Mouse (Mus musculus): ENCODE measurements around the gene Pmepa1. TPM values are rescaled to one million over a fixed set of nuclear protein-coding genes. Genes with fewer than 3 reads are reported as not detected.

Gene Pmepa1
- polyA plus RNA-seq, 1 experiment from 2014 or later = 3.3 TPM

DNA sequence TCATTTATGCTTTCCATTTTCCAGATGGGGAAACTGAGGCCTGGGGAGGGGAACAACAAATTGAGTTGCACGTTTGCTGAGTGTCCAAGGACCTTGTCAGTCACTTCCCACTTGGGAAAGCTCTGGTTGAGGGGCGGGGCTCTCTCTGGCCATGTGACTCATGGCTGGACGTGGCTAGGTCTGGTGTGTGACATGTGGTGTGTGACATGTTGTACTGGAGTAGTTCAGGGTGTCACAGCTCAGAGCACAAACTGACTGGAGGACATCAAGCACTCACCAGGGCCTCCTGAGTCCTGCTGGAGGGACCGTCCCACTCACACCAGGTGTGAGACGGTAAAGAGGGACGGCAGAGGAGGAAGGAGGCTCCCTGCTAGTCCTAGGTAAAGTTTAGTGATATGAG lies 91.1 kb downstream of the Pmepa1 start:
- Histone ChIP-seq H3K9ac (ENCODE audit: low read length) (no peak overlapping the region), H3K9me3 (ENCODE audit: control insufficient read depth, low read length) (no peaks in the 10 kb centered on the region), H3K27ac (ENCODE audit: low read depth, low read length) (no peak overlapping the region), H3K27me3 (ENCODE audit: control insufficient read depth, insufficient read depth, low read length) (no peaks in the 10 kb centered on the region), H3K4me2 (ENCODE audit: low read depth, low read length, severe bottlenecking) (no peak overlapping the region), H3K36me3 (ENCODE audit: control insufficient read depth, insufficient read depth, low read length) (no peaks in the 10 kb centered on the region), H3K4me3 (ENCODE audit: low read depth, low read length) (no peak overlapping the region), H3K4me1 (replicated peaks; ENCODE audit: control insufficient read depth, insufficient read depth, low read length) (no peaks in the 10 kb centered on the region)
- WGBS = 74% methylated on average over 6 of the region's 6 CpGs
- peak; percentile 46 for DNase-seq (ENCODE audit: low spot score)
- ATAC-seq (replicated peaks; ENCODE audit: low FRiP score) = no peak

DNA sequence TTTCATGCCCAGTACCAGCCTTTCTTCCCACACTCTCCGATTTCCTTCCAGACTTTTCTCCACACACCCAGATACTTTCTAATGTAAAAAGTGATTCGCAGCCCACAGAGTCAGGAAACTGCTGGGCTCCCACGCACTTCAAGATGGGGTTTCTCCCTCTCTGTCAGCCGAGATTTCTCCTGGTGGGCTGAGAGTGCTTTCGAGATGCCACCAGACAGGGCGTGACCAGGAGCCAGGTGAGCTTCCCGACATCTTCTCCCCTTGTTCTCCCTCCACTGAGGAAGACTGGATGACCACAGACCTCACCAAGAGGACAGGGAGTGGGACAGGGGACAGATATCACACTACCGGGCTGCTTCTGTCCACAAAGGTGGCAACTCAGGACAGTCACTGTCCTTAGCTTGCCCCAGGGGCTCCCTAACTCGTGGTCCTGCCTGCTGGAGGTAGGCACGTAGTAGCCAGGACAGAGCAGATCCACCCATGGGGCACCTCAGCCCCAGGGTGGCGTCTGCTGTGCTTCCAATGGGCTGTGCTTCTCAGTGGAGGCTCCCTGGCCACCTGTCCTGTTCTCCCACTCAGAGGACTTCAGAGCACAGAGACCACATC lies 91.8 kb downstream of the Pmepa1 start:
- Histone ChIP-seq H3K9me3 (ENCODE audit: control insufficient read depth, low read length) (no peaks in the 10 kb centered on the region), H3K36me3 (ENCODE audit: control insufficient read depth, insufficient read depth, low read length) (no peaks in the 10 kb centered on the region), H3K4me2 (ENCODE audit: low read depth, low read length, severe bottlenecking) (no peak overlapping the region), H3K9ac (ENCODE audit: low read length) (no peak overlapping the region), H3K4me3 (ENCODE audit: low read depth, low read length) (no peak overlapping the region), H3K27ac (ENCODE audit: low read depth, low read length) (no peak overlapping the region), H3K27me3 (ENCODE audit: control insufficient read depth, insufficient read depth, low read length) (no peaks in the 10 kb centered on the region), H3K4me1 (replicated peaks; ENCODE audit: control insufficient read depth, insufficient read depth, low read length) (no peaks in the 10 kb centered on the region)
- ATAC-seq (replicated peaks; ENCODE audit: low FRiP score) (no peak), DNase-seq (ENCODE audit: low spot score) (peak; percentile 54)
- WGBS = 66% methylated on average over 11 of the region's 11 CpGs

DNA sequence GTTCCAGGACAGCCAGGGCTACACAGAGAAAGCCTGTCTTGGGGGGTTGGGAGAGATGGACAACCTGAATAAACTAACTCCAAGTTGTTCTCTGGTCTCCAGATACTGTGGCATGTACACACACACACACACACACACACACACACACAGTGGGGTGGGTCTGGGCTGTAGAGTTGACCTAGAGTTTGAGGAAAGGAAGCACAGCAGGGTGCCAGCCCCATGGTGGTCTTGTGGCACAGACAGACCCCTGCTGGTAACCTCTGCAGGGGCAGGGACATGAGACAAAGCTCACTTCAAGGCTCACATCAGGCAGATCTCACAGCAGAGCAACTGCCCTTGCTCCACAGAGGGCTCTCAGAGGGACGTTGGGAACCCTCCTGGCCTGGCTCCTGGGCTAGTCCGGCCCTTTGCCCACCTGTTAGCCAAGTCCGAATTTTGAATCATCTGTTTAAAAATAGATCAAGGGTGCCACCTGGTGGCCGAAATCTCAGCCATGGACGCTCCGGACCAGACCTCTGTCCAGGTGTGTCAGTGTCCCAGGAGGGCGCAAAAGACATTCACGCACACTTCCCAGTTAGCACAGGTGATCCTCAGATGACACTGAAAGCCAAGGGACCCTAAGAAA lies 92.4 kb downstream of the Pmepa1 start:
- H3K4me1 ChIP-seq (replicated peaks; ENCODE audit: control insufficient read depth, insufficient read depth, low read length) = no peaks in the 10 kb centered on the region
- no peak overlapping the region for H3K27ac ChIP-seq (ENCODE audit: low read depth, low read length)
- no peaks in the 10 kb centered on the region for H3K9me3 ChIP-seq (ENCODE audit: control insufficient read depth, low read length)
- no peak overlapping the region for H3K4me2 ChIP-seq (ENCODE audit: low read depth, low read length, severe bottlenecking)
- ATAC-seq (replicated peaks; ENCODE audit: low FRiP score) (0 out of 2 replicates have a peak, but pooled peaks have one; percentile 19), DNase-seq (ENCODE audit: low spot score) (peak; percentile 83)
- no peaks in the 10 kb centered on the region for H3K27me3 ChIP-seq (ENCODE audit: control insufficient read depth, insufficient read depth, low read length)
- no peaks in the 10 kb centered on the region for H3K36me3 ChIP-seq (ENCODE audit: control insufficient read depth, insufficient read depth, low read length)
- H3K9ac ChIP-seq (ENCODE audit: low read length) = no peak overlapping the region
- 11% methylated on average over 8 of the region's 8 CpGs for WGBS
- no peak overlapping the region for H3K4me3 ChIP-seq (ENCODE audit: low read depth, low read length)

DNA sequence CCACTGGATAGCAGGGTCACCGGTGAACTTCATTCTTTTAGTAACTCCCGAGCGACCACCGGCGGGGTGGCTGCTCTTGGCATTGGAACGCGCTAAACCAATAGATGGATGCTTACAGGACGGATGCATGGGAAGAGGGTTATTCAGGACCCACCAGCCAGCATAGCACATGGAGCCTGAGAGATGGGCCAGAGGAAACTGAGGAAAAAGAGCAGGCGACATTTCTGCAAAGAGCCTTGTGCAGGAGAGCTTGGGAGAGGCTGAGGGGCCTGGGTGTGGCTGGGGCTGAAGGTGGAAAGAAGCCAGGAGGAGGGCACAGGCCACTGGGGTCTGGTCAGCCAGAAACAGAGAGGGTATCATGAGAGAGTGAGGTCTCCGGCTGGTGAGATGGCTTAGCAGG lies 93.0 kb downstream of the Pmepa1 start:
- no peaks in the 10 kb centered on the region for H3K4me1 ChIP-seq (replicated peaks; ENCODE audit: control insufficient read depth, insufficient read depth, low read length)
- no peak overlapping the region for H3K4me2 ChIP-seq (ENCODE audit: low read depth, low read length, severe bottlenecking)
- no peak overlapping the region for H3K4me3 ChIP-seq (ENCODE audit: low read depth, low read length)
- H3K27me3 ChIP-seq (ENCODE audit: control insufficient read depth, insufficient read depth, low read length) = no peaks in the 10 kb centered on the region
- ATAC-seq (replicated peaks; ENCODE audit: low FRiP score) (no peak), DNase-seq (ENCODE audit: low spot score) (peak; percentile 42)
- H3K9me3 ChIP-seq (ENCODE audit: control insufficient read depth, low read length) = no peaks in the 10 kb centered on the region
- no peak overlapping the region for H3K27ac ChIP-seq (ENCODE audit: low read depth, low read length)
- 89% methylated on average over 10 of the region's 10 CpGs for WGBS
- no peak overlapping the region for H3K9ac ChIP-seq (ENCODE audit: low read length)
- no peaks in the 10 kb centered on the region for H3K36me3 ChIP-seq (ENCODE audit: control insufficient read depth, insufficient read depth, low read length)

DNA sequence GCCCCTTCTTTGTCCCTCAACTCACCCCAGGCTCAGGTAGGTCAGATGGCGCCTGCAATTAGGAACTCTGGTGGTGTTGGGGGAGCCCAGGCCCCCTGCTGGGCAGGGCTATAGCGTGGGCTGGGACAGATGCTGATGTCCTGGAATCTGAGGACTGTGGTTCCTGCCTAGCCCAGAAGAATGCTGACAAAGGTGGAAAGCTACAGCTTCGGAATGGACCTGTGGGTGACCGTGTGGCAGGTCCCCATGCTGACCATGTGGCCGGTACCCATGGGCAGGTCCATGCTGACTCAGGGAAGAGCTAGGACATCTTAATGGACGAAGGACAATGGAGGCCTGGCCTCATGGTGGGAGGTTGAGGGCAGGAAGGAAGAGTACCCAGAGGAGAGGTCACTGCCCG lies 93.5 kb downstream of the Pmepa1 start:
- Histone ChIP-seq H3K27ac (ENCODE audit: low read depth, low read length) (no peak overlapping the region), H3K9ac (ENCODE audit: low read length) (no peak overlapping the region), H3K9me3 (ENCODE audit: control insufficient read depth, low read length) (no peaks in the 10 kb centered on the region), H3K27me3 (ENCODE audit: control insufficient read depth, insufficient read depth, low read length) (no peaks in the 10 kb centered on the region), H3K4me2 (ENCODE audit: low read depth, low read length, severe bottlenecking) (no peak overlapping the region), H3K4me1 (replicated peaks; ENCODE audit: control insufficient read depth, insufficient read depth, low read length) (no peaks in the 10 kb centered on the region), H3K4me3 (ENCODE audit: low read depth, low read length) (no peak overlapping the region), H3K36me3 (ENCODE audit: control insufficient read depth, insufficient read depth, low read length) (no peaks in the 10 kb centered on the region)
- peak; percentile 50 for DNase-seq (ENCODE audit: low spot score)
- no peak for ATAC-seq (replicated peaks; ENCODE audit: low FRiP score)
- WGBS = 84% methylated on average over 7 of the region's 7 CpGs

DNA sequence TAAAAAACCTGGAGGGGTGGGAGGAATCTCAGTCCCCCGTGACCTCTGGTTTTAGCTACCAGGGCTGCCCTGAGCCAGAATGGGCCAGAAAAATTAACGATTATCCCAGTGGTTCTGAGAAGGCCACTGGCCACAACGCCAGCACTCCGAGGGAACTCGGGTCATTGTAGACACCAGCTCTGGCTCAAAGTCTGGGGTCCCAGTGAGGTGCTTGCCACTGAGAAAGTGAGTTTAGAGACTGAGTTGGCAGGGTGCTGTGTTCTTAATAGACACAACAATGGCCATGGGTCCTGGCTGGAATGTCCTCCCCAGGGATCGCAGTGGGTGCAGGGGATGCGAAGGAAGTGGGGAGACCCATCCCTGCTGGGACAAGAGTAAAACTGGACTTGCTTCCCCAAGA lies 94.4 kb downstream of the Pmepa1 start:
- Histone ChIP-seq H3K4me1 (replicated peaks; ENCODE audit: control insufficient read depth, insufficient read depth, low read length) (no peaks in the 10 kb centered on the region), H3K4me2 (ENCODE audit: low read depth, low read length, severe bottlenecking) (no peak overlapping the region), H3K9ac (ENCODE audit: low read length) (no peak overlapping the region), H3K9me3 (ENCODE audit: control insufficient read depth, low read length) (no peaks in the 10 kb centered on the region), H3K36me3 (ENCODE audit: control insufficient read depth, insufficient read depth, low read length) (no peaks in the 10 kb centered on the region), H3K27me3 (ENCODE audit: control insufficient read depth, insufficient read depth, low read length) (no peaks in the 10 kb centered on the region), H3K4me3 (ENCODE audit: low read depth, low read length) (no peak overlapping the region), H3K27ac (ENCODE audit: low read depth, low read length) (no peak overlapping the region)
- ATAC-seq (replicated peaks; ENCODE audit: low FRiP score) = no peak
- 85% methylated on average over 7 of the region's 7 CpGs for WGBS
- no peak for DNase-seq (ENCODE audit: low spot score)

DNA sequence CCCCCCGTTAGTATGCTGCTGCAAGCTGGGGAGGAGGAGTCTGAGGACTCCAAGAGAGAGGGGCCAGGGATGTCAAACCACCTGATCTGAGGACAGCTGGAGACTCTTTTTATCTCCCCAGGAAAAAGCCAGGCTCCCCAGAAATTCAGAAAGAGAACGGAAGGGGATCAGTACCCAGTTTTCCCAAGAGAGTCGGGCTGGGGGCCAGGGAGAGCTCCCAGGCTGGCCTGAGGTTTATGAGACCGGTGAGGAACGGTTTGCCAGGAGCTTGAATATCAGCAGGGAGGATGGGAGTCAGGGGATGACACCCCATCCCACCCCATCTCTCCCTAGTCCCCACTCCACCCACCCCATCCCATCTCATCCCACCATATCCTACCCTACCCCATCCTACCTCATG lies 94.8 kb downstream of the Pmepa1 start:
- no peaks in the 10 kb centered on the region for H3K9me3 ChIP-seq (ENCODE audit: control insufficient read depth, low read length)
- no peaks in the 10 kb centered on the region for H3K36me3 ChIP-seq (ENCODE audit: control insufficient read depth, insufficient read depth, low read length)
- no peak overlapping the region for H3K9ac ChIP-seq (ENCODE audit: low read length)
- H3K27ac ChIP-seq (ENCODE audit: low read depth, low read length) = no peak overlapping the region
- H3K4me2 ChIP-seq (ENCODE audit: low read depth, low read length, severe bottlenecking) = no peak overlapping the region
- no peaks in the 10 kb centered on the region for H3K4me1 ChIP-seq (replicated peaks; ENCODE audit: control insufficient read depth, insufficient read depth, low read length)
- no peak overlapping the region for H3K4me3 ChIP-seq (ENCODE audit: low read depth, low read length)
- no peak for ATAC-seq (replicated peaks; ENCODE audit: low FRiP score)
- 59% methylated on average over 5 of the region's 5 CpGs for WGBS
- H3K27me3 ChIP-seq (ENCODE audit: control insufficient read depth, insufficient read depth, low read length) = no peaks in the 10 kb centered on the region
- no peak for DNase-seq (ENCODE audit: low spot score)

DNA sequence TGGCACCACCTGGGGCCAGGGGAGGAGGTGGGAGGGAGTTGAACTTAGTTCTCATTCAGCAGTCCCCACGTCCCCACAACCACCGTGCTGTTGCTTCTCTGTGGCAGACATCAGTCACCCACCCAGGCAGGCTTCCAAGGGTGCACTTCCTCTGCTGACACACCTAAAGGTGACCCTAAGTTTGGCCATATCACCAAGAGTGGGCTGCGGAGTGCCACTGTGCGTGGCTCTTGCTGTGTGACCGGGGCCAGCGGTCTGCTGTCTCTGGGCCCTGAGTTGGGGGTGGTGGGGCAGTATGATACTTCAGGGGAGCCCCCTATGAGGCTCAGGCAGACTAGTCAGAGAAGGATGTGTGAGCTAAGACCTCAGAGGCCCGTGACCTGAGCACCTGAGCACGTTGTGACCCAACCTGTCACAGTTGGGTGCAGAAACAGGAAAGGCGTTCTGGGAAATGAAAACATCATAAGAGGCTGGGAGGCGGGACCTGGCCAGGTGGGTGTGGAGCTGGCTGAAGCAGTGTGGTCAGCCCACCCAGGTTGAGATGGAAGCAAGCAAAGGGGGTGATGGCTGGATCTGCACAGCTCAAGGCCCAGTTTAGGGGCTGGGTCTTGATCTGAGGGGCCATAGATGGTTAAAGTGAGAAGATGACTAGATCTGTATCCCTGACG lies 95.5 kb downstream of the Pmepa1 start:
- H3K36me3 ChIP-seq (ENCODE audit: control insufficient read depth, insufficient read depth, low read length) = no peaks in the 10 kb centered on the region
- H3K4me2 ChIP-seq (ENCODE audit: low read depth, low read length, severe bottlenecking) = no peak overlapping the region
- no peaks in the 10 kb centered on the region for H3K4me1 ChIP-seq (replicated peaks; ENCODE audit: control insufficient read depth, insufficient read depth, low read length)
- H3K4me3 ChIP-seq (ENCODE audit: low read depth, low read length) = no peak overlapping the region
- H3K9ac ChIP-seq (ENCODE audit: low read length) = no peak overlapping the region
- WGBS = 80% methylated on average over 11 of the region's 11 CpGs
- DNase-seq (ENCODE audit: low spot score) = no peak
- no peaks in the 10 kb centered on the region for H3K27me3 ChIP-seq (ENCODE audit: control insufficient read depth, insufficient read depth, low read length)
- no peak for ATAC-seq (replicated peaks; ENCODE audit: low FRiP score)
- no peak overlapping the region for H3K27ac ChIP-seq (ENCODE audit: low read depth, low read length)
- no peaks in the 10 kb centered on the region; the same call in 1 of the 2 replicates for H3K9me3 ChIP-seq (ENCODE audit: control insufficient read depth, low read length)

All from forebrain, embryonic 11.5 days (tissue).